Mouse (Mus musculus) B cell, adult 67 days (primary cell): Measurements from ENCODE around the gene Gm5426. TPM values are rescaled to one million over a fixed set of nuclear protein-coding genes. Genes with fewer than 3 reads are reported as not detected.

Source experiments
- total RNA-seq, 2 experiments: library from RNA; stranded (reverse); gene quantifications; 4 replicates each; pipeline ENCODE4 v1.2.4; 2023

Gm5426 gene
- total RNA-seq: not detected

GRCm38 (mm10) chr10:96136451-96136850 lies at the start of gene Gm5426:
TSS of gene Gm5426 (plus strand) at chr10:96136603.

Other genes with a start within 250 kb of the Gm5426 start
- 10 to 100 TPM; 22.0 to 22.9 TPM for gene Eea1, start 196.0 kb upstream of the Gm5426 start, total RNA-seq